Mouse (Mus musculus) frontal cortex, postnatal 36 days (tissue): ENCODE results near the gene Scly.

Source experiments
- DNase-seq, 2 experiments: peaks; one replicate each; pipeline ENCODE4 v3.0.0; 2022; ENCODE audit warnings: low spot score in 2 of 2

Scly gene

GRCm38 (mm10) chr1:91362113-91362512 is 64.0 kb downstream of the Scly start:
- DNase-seq: no peak

GRCm38 (mm10) chr1:91364822-91365644 is 66.9 kb downstream of the Scly start:
- DNase-seq: no peak

DNA sequence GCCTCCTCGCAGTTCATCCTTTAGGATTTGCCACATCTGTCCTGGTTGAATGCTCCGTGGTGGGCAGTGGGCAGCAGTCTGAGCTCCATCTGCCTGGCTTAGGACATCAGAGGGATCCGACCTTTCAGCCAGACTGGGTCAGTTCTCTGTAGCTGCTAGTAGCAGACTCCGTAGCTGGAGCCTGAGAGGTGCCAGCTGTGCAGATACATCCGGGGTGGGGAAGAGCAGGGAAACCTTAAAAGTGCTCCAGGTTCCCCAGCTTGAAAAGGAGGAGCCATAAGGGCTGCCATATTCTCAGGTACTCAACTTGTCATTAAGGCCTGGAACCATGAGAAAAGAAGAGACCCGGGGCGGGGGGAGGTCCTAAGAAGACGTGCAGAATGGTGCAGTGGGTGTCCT is 67.7 kb downstream of the Scly start:
- DNase-seq: no peak

- DNase-seq: peak; percentile 34 to 37
Observed at GRCm38 (mm10) chr1:91366215-91367108, 68.3 kb downstream of the Scly start, which contains the start of gene Erfe. Erfe (plus strand) TSS chr1:91366430.

GRCm38 (mm10) chr1:91367295-91367694 is 69.2 kb downstream of the Scly start:
- no peak for DNase-seq

DNA sequence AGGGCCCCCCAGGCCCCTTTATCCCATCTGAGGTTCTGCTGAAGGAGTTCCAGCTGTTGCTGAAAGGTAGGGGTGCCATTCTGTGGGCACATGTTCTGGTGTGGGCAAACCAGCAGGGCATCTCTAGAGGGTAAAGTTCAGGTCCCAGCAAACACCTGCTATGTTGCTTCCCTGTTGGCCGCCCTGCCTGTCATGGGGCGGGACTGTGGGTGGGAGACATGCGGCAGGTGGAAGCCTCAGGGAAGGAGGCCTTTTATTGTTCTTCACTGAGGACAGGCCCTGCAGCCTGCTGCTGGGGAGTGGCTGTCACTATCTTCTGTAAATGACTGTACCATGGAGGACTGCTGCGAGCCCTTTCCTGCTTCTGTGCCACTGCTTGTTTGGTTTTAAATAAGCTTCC is 71.3 kb downstream of the Scly start:
- DNase-seq: no peak

DNA sequence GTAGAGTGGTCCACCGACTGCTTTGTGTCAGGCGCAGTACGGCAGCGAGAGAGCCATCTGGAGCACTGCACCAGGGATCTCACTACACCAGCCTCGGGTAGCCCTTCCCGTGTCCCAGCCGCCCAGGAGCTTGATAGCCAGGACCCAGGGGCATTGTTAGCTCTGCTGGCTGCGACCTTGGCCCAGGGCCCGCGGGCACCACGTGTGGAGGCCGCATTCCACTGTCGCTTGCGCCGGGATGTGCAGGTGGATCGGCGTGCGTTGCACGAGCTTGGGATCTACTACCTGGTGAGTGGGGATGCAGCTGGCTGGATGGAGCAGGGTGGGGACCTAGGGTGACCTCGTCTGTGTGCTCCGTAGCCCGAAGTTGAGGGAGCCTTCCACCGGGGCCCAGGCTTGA is 71.9 kb downstream of the Scly start:
- DNase-seq: no peak
